Comparison of ENCODE assay signal across 35 mouse cellular contexts in the genomic region with DNA sequence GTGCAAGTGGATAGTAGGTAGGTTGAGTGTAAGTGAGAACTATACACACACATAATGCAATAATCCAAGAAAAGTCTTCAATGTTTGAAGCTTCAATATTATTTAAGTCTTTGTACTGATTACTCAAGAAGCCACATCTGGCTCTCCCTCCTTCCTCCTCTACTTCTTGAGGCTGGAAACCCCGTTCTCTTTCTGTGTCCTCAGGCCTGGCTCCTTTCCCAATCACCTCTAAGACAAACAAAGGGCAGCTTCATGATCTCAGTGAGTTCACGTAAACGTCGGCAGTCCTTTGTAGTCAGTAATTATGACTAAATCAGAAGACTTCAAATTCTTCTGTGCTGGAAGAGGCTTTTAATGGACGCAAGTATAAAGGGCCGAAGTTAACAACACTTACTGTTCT. TPM values are rescaled to one million over a fixed set of nuclear protein-coding genes. Genes with fewer than 3 reads are reported as not detected.
"Had no signal": no experiment of that assay in that cellular context is flagged by ENCODE, and none has a peak within 500 bp of the region (broad histone marks: within the 10 kb centered on the region; RNA-seq: fewer than 3 reads in every experiment).

No protein-coding gene starts in this region.

- ATAC-seq: hindbrain, embryonic 16.5 days; hindbrain, postnatal 0 days; inflammation-experienced regulatory T-cells, adult 6 months; intestine, embryonic 15.5 days; intestine, embryonic 16.5 days; intestine, postnatal 0 days had no signal

- H3K27ac ChIP-seq: heart, adult 2 months; heart, embryonic 10.5 days; heart, embryonic 13.5 days; heart, embryonic 15.5 days; hindbrain, embryonic 10.5 days; hindbrain, embryonic 12.5 days; hindbrain, embryonic 13.5 days; hindbrain, embryonic 14.5 days; hindbrain, embryonic 15.5 days; hindbrain, postnatal 0 days; intestine, embryonic 15.5 days; kidney, embryonic 15.5 days; kidney, postnatal 0 days; layer of hippocampus, adult 2 months had no signal

- H3K36me3 ChIP-seq: heart, embryonic 10.5 days; heart, embryonic 12.5 days; heart, embryonic 13.5 days; heart, embryonic 15.5 days; hindbrain, embryonic 10.5 days; hindbrain, embryonic 12.5 days; hindbrain, embryonic 13.5 days; hindbrain, embryonic 15.5 days; intestine, embryonic 15.5 days; kidney, embryonic 15.5 days had no signal

- H3K9ac ChIP-seq: heart, embryonic 12.5 days; heart, embryonic 13.5 days; heart, embryonic 15.5 days; hindbrain, embryonic 12.5 days; hindbrain, embryonic 13.5 days; hindbrain, embryonic 14.5 days; hindbrain, embryonic 15.5 days; intestine, embryonic 15.5 days; kidney, embryonic 15.5 days had no signal

- H3K9me3 ChIP-seq: heart, embryonic 10.5 days; heart, embryonic 13.5 days; heart, embryonic 15.5 days; hindbrain, embryonic 10.5 days; hindbrain, embryonic 12.5 days; hindbrain, embryonic 13.5 days; hindbrain, embryonic 15.5 days; intestine, embryonic 15.5 days; kidney, embryonic 15.5 days had no signal

- H3K4me1 ChIP-seq: heart, embryonic 10.5 days; heart, embryonic 12.5 days; hindbrain, embryonic 10.5 days; hindbrain, embryonic 12.5 days; hindbrain, embryonic 13.5 days; hindbrain, embryonic 15.5 days; intestine, embryonic 15.5 days had no signal

- H3K27me3 ChIP-seq: heart, embryonic 12.5 days; hindbrain, embryonic 13.5 days had no signal

- DNase-seq: heart, adult 2 months; heart, postnatal 10 days; heart, postnatal 14 days; heart, postnatal 36 days; heart, postnatal 4 days; kidney, adult 11 months; kidney, adult 18-20 months; kidney, adult 2 months; kidney, adult 8-10 months; kidney, adult 9 months; kidney, postnatal 10 days; kidney, postnatal 14 days; kidney, postnatal 25 days; kidney, postnatal 36 days; kidney, postnatal 4 days; layer of hippocampus, adult 9-11 months had no signal

- H3K4me3 ChIP-seq: heart, adult 2 months; heart, embryonic 10.5 days; heart, embryonic 12.5 days; heart, embryonic 13.5 days; heart, embryonic 15.5 days; hindbrain, embryonic 10.5 days; hindbrain, embryonic 12.5 days; hindbrain, embryonic 13.5 days; hindbrain, embryonic 15.5 days; intestine, embryonic 15.5 days; kidney, embryonic 15.5 days; layer of hippocampus, adult 2 months had no signal

- H3K4me2 ChIP-seq: heart, embryonic 11.5 days; heart, embryonic 12.5 days; heart, embryonic 13.5 days; heart, embryonic 15.5 days; hindbrain, embryonic 12.5 days; hindbrain, embryonic 13.5 days; hindbrain, embryonic 14.5 days; hindbrain, embryonic 15.5 days; intestine, embryonic 15.5 days; kidney, embryonic 15.5 days had no signal

RNA-seq across cellular contexts. Expression of gene Adamts15, which starts 12.6 kb away (rescaled TPM):
- polyA plus RNA-seq: inflammation-experienced regulatory T-cells, adult 6 months had no signal
